Comparison of ENCODE assay signal across 21 mouse cellular contexts in the genomic region with DNA sequence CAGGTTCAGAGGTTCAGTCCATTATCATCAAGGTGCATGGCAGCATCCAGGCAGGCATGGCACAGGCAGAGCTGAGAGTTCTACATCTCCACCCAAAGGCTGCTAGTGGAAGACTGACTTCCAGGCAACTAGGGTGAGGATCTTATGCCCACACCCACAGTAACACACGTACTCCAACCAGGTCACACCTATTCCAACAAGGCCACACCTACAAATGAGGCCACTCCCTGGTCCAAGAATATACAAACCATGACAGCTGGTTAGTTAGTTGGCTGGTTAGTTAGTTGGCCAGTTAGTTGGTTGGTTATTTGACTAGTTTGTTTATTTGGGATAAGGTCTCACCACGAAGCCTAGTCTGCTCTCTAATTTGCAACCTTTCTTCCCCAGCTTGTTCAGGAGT. TPM values are rescaled to one million over a fixed set of nuclear protein-coding genes. Genes with fewer than 3 reads are reported as not detected.
DNase-seq lines count a peak whose midpoint lies in the region; ATAC-seq and TF ChIP-seq lines count a peak whose summit lies in the region.
"Had no signal": no experiment of that assay in that cellular context is flagged by ENCODE, and none has a peak within 500 bp of the region (broad histone marks: within the 10 kb centered on the region; RNA-seq: fewer than 3 reads in every experiment).

No protein-coding gene starts in this region.

- H3K4me2 ChIP-seq in forebrain, embryonic 15.5 days (replicated peaks): no peak overlapping the region
- H3K4me2 ChIP-seq: embryonic facial prominence, embryonic 12.5 days; embryonic facial prominence, embryonic 15.5 days; forebrain, embryonic 12.5 days; heart, embryonic 13.5 days; hindbrain, embryonic 14.5 days had no signal

- H3K9me3 ChIP-seq in forebrain, embryonic 15.5 days: no peaks in the 10 kb centered on the region
- H3K9me3 ChIP-seq in forebrain, embryonic 10.5 days: no peaks in the 10 kb centered on the region
- H3K9me3 ChIP-seq: embryonic facial prominence, embryonic 12.5 days; embryonic facial prominence, embryonic 15.5 days; forebrain, embryonic 12.5 days; heart, embryonic 13.5 days had no signal

- 70% methylated on average over 2 of the region's 2 CpGs for WGBS in forebrain, embryonic 15.5 days
- WGBS in forebrain, embryonic 10.5 days: 88% methylated on average over 2 of the region's 2 CpGs

- H3K27ac ChIP-seq in forebrain, embryonic 15.5 days (replicated peaks): peak overlapping the region; percentile 87
- H3K27ac ChIP-seq in forebrain, embryonic 10.5 days: no peak overlapping the region
- peak overlapping the region; percentile 87 for H3K27ac ChIP-seq in layer of hippocampus, adult 2 months
- H3K27ac ChIP-seq: embryonic facial prominence, embryonic 12.5 days; embryonic facial prominence, embryonic 15.5 days; forebrain, embryonic 12.5 days; gastrocnemius, adult 2 months; heart, embryonic 13.5 days; hindbrain, embryonic 14.5 days; hindbrain, postnatal 0 days had no signal

- peaks cover 16% of the 10 kb centered on the region for H3K4me1 ChIP-seq in forebrain, embryonic 15.5 days
- peaks cover 4% of the 10 kb centered on the region; the same call in 1 of the 2 replicates for H3K4me1 ChIP-seq in forebrain, embryonic 10.5 days

- no peak overlapping the region for H3K4me3 ChIP-seq in forebrain, embryonic 15.5 days
- H3K4me3 ChIP-seq in forebrain, embryonic 10.5 days: no peak overlapping the region
- H3K4me3 ChIP-seq in layer of hippocampus, adult 2 months: no peak overlapping the region
- H3K4me3 ChIP-seq: embryonic facial prominence, embryonic 12.5 days; embryonic facial prominence, embryonic 15.5 days; forebrain, embryonic 12.5 days; gastrocnemius, adult 2 months; heart, embryonic 13.5 days had no signal

- no peaks in the 10 kb centered on the region for H3K36me3 ChIP-seq in forebrain, embryonic 15.5 days
- no peaks in the 10 kb centered on the region for H3K36me3 ChIP-seq in forebrain, embryonic 10.5 days (replicated peaks)
- H3K36me3 ChIP-seq: forebrain, embryonic 12.5 days; heart, embryonic 13.5 days had no signal

- TF ChIP-seq CTCF in layer of hippocampus, adult 2 months (conservative IDR thresholded peaks at IDR 0.05): no peak

- ATAC-seq in forebrain, embryonic 15.5 days (replicated peaks): no peak
- ATAC-seq: intestine, embryonic 16.5 days had no signal

- peak; percentile 50 for DNase-seq in cerebellum, adult 9-10 months
- DNase-seq in cerebellum, postnatal 4 days (ENCODE audit: low spot score in 2 of 2): no peak
- DNase-seq in forebrain, embryonic 10.5 days (ENCODE audit: extremely low spot score, low spot score): no peak
- no peak for DNase-seq in layer of hippocampus, adult 2 months (ENCODE audit: low spot score in 2 of 2)
- no peak for DNase-seq in layer of hippocampus, postnatal 25 days (ENCODE audit: extremely low spot score in 1 of 2, low spot score in 1 of 2)
- DNase-seq: adrenal gland, adult 8-10 months; adrenal gland, postnatal 25 days; gastrocnemius, adult 2 months; gastrocnemius, postnatal 14 days; heart, adult 18-20 months; heart, postnatal 14 days; heart, postnatal 4 days; kidney, adult 18-20 months had no signal

- no peaks in the 10 kb centered on the region for H3K27me3 ChIP-seq in forebrain, embryonic 15.5 days
- H3K27me3 ChIP-seq in forebrain, embryonic 10.5 days (ENCODE audit: poor library complexity, severe bottlenecking): no peaks in the 10 kb centered on the region
- H3K27me3 ChIP-seq: embryonic facial prominence, embryonic 12.5 days; embryonic facial prominence, embryonic 15.5 days; forebrain, embryonic 12.5 days; heart, embryonic 13.5 days had no signal

- no peak overlapping the region for H3K9ac ChIP-seq in forebrain, embryonic 15.5 days (replicated peaks)
- H3K9ac ChIP-seq: embryonic facial prominence, embryonic 12.5 days; embryonic facial prominence, embryonic 15.5 days; forebrain, embryonic 12.5 days; heart, embryonic 13.5 days; hindbrain, embryonic 14.5 days had no signal

RNA-seq across cellular contexts. Expression of gene Glt8d2, which starts 27.2 kb away (rescaled TPM):
- polyA plus RNA-seq in forebrain, embryonic 15.5 days (2015; fragmentation: Nextera tagmentation; extraction: Ambion mirVana): 2.9 and 3.7 TPM in 2 replicates
- polyA plus RNA-seq in forebrain, embryonic 10.5 days (2016; fragmentation: Nextera tagmentation; extraction: Ambion mirVana): 1.00 and 1.3 TPM in 2 replicates
- total RNA-seq in layer of hippocampus, adult 2 months (2021): 10 to 100 TPM; 17.9 to 18.6 TPM
- total RNA-seq in layer of hippocampus, postnatal 25 days (2021): 10 to 100 TPM; 15.3 to 16.1 TPM

RNA-seq across cellular contexts. Expression of gene Hcfc2, which starts 32.7 kb away (rescaled TPM):
- 51.4 and 54.7 TPM in 2 replicates for polyA plus RNA-seq in forebrain, embryonic 15.5 days (2015; fragmentation: Nextera tagmentation; extraction: Ambion mirVana)
- 22.7 and 24.8 TPM in 2 replicates for polyA plus RNA-seq in forebrain, embryonic 10.5 days (2016; fragmentation: Nextera tagmentation; extraction: Ambion mirVana)
- total RNA-seq in layer of hippocampus, adult 2 months (2021): 10 to 100 TPM; 46.7 to 51.5 TPM
- 10 to 100 TPM; 46.3 to 53.0 TPM for total RNA-seq in layer of hippocampus, postnatal 25 days (2021)

RNA-seq across cellular contexts. Expression of gene Tdg, which starts 33.7 kb away (rescaled TPM):
- polyA plus RNA-seq in forebrain, embryonic 15.5 days (2015; fragmentation: Nextera tagmentation; extraction: Ambion mirVana): 223 and 227 TPM in 2 replicates
- 291 and 312 TPM in 2 replicates for polyA plus RNA-seq in forebrain, embryonic 10.5 days (2016; fragmentation: Nextera tagmentation; extraction: Ambion mirVana)
- total RNA-seq in layer of hippocampus, adult 2 months (2021): 10 to 100 TPM; 44.7 to 47.9 TPM
- 10 to 100 TPM; 50.0 to 57.4 TPM for total RNA-seq in layer of hippocampus, postnatal 25 days (2021)

RNA-seq across cellular contexts. Expression of gene 1190007I07Rik, which starts 40.3 kb away (rescaled TPM):
- polyA plus RNA-seq in forebrain, embryonic 15.5 days (2015; fragmentation: Nextera tagmentation; extraction: Ambion mirVana): 34.1 and 34.2 TPM in 2 replicates
- polyA plus RNA-seq in forebrain, embryonic 10.5 days (2016; fragmentation: Nextera tagmentation; extraction: Ambion mirVana): 43.7 and 46.4 TPM in 2 replicates
- total RNA-seq in layer of hippocampus, adult 2 months (2021): 10 to 100 TPM; 21.7 to 23.1 TPM
- 10 to 100 TPM; 21.3 to 24.3 TPM for total RNA-seq in layer of hippocampus, postnatal 25 days (2021)
